ENCODE assay signal across 7 mouse cellular contexts in genomic region chr13:117604073-117604472, GRCm38 (mm10). TPM values are rescaled to one million over a fixed set of nuclear protein-coding genes. Genes with fewer than 3 reads are reported as not detected.
DNase-seq lines count a peak whose midpoint lies in the region; ATAC-seq lines count a peak whose summit lies in the region.

No protein-coding gene starts in this region.

- H3K4me3 ChIP-seq in limb, embryonic 13.5 days = no peak overlapping the region

- no peak overlapping the region for H3K9ac ChIP-seq in limb, embryonic 13.5 days

- peaks cover 32% of the 10 kb centered on the region for H3K27me3 ChIP-seq in limb, embryonic 13.5 days

- H3K4me2 ChIP-seq in limb, embryonic 13.5 days (replicated peaks) = peak overlapping the region; percentile 98

- intact Hi-C loops in left cerebral cortex, postnatal 4 days (cut with DNase I) = loop anchor here (5.0 kb wide), 3 partner anchors 458 to 743 kb away; no protein-coding TSS in a partner anchor

- DNase-seq in left cerebral cortex, postnatal 4 days = peak; percentile 3
- no peak for DNase-seq in left cerebral cortex, adult 18-20 months (ENCODE audit: low spot score in 2 of 2)
- DNase-seq in adrenal gland, postnatal 36 days = peak; percentile 33 to 61
- DNase-seq in forelimb bud, embryonic 11.5 days (ENCODE audit: low read depth, low spot score) = peak; percentile 76
- peak; percentile 42 for DNase-seq in thymus, postnatal 4 days
- DNase-seq in gastrocnemius, postnatal 25 days = no peak

- H3K27ac ChIP-seq in limb, embryonic 13.5 days = no peak overlapping the region

- H3K36me3 ChIP-seq in limb, embryonic 13.5 days = no peaks in the 10 kb centered on the region

- H3K9me3 ChIP-seq in limb, embryonic 13.5 days = no peaks in the 10 kb centered on the region

- no peak for ATAC-seq in limb, embryonic 13.5 days (ENCODE audit: low FRiP score, low read depth)

- 25% methylated on average over 7 of the region's 7 CpGs for WGBS in limb, embryonic 13.5 days

- H3K4me1 ChIP-seq in limb, embryonic 13.5 days = peaks cover 10% of the 10 kb centered on the region; the same call in 1 of the 2 replicates

RNA-seq across cellular contexts. Expression of gene Hcn1, which starts 2.0 kb away (rescaled TPM):
- total RNA-seq in left cerebral cortex, postnatal 4 days (2021) = 10 to 100 TPM; 19.3 to 19.6 TPM
- 10 to 100 TPM; 35.2 to 36.5 TPM for total RNA-seq in left cerebral cortex, adult 18-20 months (2021)
- total RNA-seq in adrenal gland, postnatal 36 days (2021) = under 1 TPM; 0.03 TPM
- 0.09 and 0.13 TPM in 2 replicates for polyA plus RNA-seq in limb, embryonic 13.5 days (2015; fragmentation: Nextera tagmentation; extraction: Ambion mirVana)
- under 1 TPM; 0.05 to 0.16 TPM for total RNA-seq in gastrocnemius, postnatal 25 days (2021)

Comparison
In these comparisons a context has a peak if more than half of its experiments do, and no peak if none do; other contexts are left out.
1. DNase-seq: peak in left cerebral cortex, postnatal 4 days (single experiment), adrenal gland, postnatal 36 days (2 of 2), forelimb bud, embryonic 11.5 days (single experiment) and thymus, postnatal 4 days (single experiment); none in left cerebral cortex, adult 18-20 months (0 of 2) and gastrocnemius, postnatal 25 days (single experiment).
2. RNA of gene Hcn1, which starts 2.0 kb away (total RNA-seq): 35.2 to 36.5 TPM in left cerebral cortex, adult 18-20 months and 19.3 to 19.6 TPM in left cerebral cortex, postnatal 4 days; 0.05 to 0.16 TPM in gastrocnemius, postnatal 25 days and 0.03 TPM in adrenal gland, postnatal 36 days; every median in the first group is over 10 times any median in the second.